Mouse (Mus musculus): Measurements from ENCODE around the gene Kif13a.
A peak's percentile ranks its signal among the peaks of the same experiment; 100 is the strongest.

Gene Kif13a

DNA sequence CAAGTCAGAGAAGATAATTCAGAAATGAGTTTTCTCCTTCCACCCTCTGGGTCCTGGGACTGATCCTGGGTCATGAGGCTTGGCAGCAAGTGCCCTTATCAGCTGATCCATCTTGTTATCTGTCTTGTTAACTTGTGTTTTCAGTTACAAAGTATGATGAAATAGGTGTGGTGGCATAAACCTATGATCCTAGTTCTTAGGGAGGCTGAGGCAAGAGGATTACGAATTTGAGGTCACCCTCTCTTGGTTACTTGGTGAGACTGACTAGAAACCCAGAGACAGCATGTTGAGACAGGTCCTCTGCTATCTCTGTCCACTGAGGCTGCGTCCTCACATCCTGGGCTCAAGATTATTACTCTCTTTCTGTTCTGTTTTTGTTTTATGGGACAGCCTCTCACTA is 164.3 kb downstream of the Kif13a start:
- DNase-seq = no peak

DNA sequence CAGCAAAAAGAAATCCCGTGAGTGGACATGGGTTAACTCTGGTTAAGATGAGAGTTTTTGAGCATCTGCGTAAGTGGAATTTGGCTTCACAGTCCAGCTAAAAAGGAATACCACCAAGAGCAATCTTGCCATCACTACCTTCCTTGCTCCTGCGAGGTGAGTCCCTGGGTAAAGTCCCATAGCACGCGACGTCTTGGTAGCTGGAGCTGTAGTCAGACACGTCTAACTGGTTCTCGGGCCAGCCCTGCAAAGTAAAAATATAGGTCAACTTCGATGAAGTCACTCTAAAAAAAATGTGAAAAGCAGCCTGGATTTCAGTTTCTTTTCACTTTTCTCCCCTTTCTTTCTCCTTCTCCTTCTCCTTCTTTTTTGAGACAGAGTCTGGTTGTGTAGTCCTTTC is 166.5 kb downstream of the Kif13a start:
- DNase-seq = no peak

DNA sequence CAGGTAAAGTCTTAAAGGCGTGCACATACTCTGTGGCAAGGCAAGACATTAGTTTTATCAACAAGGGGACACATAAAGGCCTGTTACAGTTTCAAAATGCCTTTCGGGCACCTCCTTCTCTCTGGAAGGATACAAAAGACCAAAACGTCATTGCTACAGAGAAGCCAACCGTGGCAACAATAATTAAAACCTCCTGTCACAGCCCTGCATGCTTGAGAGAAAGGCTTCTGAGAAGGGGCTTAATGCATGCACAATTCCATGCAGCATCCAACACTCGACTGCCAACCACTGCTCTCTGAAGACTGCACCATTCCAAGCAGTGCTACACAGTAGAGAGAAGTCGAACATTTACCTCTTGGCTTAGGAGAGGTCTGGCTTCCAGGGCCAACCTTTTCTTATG is 168.7 kb downstream of the Kif13a start:
- no peak for DNase-seq

- DNase-seq = no peak
Observed at GRCm38 (mm10) chr13:46759281-46759809, 170.3 kb downstream of the Kif13a start.

- DNase-seq = no peak
Observed at GRCm38 (mm10) chr13:46758627-46759026, 171.0 kb downstream of the Kif13a start.

GRCm38 (mm10) chr13:46757946-46758345 is 171.7 kb downstream of the Kif13a start:
- no peak for DNase-seq

GRCm38 (mm10) chr13:46753294-46753693 is 176.4 kb downstream of the Kif13a start:
- DNase-seq = no peak

DNA sequence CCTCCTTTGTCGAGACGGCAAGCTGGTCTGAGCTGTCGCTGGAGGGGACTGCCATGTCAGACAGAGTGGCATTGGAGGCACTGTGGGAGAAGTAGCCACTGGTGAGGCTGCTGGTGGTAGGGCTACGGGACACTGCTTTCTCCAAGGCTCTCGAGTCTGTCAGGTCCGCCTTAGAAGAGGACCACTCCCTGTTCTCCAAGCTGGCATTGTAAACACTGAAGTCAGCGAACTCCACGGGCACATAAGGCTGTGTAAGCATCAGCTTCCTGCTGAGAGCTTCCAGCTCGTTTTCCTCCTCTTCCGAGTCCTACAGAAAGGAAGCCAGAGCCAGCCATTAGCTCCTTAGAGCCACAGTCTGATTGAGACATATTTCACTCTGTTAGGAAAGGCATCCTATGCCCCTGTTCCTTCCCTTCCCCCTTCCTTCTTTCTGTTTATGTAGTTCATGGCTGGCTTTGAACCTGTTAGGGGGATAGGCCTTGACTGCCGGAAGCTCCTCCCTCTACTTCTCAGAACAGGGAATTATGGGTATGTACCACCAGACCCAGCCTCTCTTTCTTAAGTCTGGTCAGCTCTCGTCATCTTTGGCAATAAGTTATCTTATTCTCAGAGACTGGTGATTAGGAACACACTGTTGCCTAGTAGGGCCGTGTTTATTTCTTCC is 177.0 kb downstream of the Kif13a start:
- DNase-seq = no peak

DNA sequence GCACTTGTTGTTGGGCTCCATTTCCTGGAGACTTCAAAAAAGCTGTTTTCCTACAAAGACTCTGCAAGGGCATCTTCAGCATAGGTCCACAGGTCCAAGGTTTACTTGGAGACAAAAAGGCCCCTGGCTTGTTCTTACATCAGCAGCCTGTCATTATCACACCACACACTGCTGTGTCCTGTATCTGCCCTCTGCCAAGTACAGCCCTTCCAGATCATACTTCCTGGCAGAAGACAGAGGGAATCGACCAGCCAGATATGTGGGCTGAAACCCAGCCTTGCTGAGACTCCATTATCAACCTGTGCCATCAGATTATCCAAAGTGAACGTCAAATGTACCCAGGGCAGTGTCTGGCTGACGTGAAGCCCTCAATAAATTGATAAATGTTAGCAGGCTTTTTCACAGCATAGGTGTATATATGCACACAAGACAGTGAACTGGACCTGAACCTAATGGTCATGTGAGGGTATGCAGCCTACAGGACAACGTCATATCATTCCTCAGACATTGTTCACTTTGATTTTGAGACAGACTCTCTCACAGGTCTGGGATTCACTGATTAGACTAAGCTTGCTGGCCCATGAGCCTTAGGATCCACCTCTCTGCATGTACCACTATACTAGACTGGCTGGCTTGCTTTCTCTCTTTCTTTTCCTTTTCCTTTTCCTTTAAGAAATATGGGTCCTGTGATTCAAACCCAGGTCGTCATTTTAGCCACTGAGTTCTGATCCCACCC is 181.4 kb downstream of the Kif13a start:
- DNase-seq = no peak

GRCm38 (mm10) chr13:46743821-46744220 is 185.8 kb downstream of the Kif13a start:
- DNase-seq = no peak

- peak; percentile 25 for DNase-seq
Observed at GRCm38 (mm10) chr13:46742367-46742766, 187.3 kb downstream of the Kif13a start.

- DNase-seq = no peak
Observed at GRCm38 (mm10) chr13:46739426-46739825, 190.2 kb downstream of the Kif13a start.

DNA sequence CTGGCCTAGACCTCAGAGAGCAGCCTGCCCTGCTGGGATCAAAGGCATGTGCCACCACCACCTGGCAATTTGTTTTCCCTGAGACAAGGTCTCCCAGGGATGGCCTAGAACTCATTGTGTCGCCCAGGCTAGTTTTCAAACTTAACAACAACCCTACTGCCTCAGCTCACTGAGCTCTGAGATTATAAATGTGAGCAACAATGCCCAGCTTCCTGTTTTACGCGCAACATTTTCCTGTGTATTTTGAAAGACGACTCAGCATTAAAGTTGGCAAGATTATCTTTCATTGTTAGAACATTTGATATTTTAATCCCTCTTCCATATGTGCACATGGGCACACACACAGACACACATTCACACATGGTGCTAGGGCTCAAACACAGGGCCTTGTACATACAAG is 192.2 kb downstream of the Kif13a start:
- no peak for DNase-seq

DNA sequence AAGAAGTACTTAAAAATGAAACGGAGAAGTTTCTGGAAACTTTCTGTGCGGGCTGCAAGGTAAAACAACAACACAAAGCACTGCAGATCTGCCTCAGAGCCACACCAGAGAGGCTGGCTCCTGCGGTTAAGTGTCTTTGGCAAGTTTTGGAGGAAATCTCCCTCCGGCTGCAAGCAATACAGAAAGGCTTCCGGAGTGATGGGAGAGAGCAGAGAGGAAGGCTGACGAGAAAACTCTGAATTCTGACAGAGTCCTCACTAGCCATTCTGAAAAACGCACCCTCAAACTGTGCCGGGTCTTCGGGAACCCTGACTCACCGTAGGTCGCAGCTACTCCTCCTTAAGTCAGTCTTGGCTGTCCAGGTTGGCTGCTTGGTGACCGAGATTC is 193.2 kb downstream of the Kif13a start:
- DNase-seq = no peak

GRCm38 (mm10) chr13:46735808-46736478 is 193.7 kb downstream of the Kif13a start:
- DNase-seq = peak; percentile 32

DNA sequence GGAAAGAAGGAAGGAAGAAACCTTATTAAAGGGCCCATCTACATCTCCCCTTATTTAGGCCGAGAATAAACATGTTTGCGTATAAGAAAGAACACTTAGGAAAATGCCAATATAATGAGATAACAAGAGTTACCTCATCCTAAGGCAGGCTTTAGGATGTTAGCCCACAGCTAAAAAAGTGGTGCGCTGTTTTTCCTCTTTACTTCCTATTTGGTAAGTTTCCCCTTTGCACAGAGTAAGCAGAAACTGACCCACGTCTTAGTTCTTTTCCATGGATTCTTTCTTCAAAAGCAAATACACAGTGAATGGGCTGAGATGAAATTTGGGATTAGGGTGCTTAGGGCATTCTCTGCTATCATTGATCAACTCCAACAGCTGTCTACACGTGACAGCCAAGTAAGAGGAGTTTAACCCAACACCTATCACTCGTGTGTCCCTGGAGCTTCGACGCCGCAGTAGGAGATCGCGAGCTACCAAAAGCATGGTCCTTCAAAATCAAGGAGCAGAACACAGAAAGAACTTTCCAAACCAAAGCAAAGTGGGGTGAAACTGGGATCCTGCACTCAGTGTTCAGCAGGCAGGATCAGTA is 194.4 kb downstream of the Kif13a start:
- DNase-seq = no peak

- DNase-seq = no peak
Observed at GRCm38 (mm10) chr13:46729998-46730397, 199.7 kb downstream of the Kif13a start.

- DNase-seq = no peak
Observed at GRCm38 (mm10) chr13:46728411-46728810, 201.3 kb downstream of the Kif13a start.

GRCm38 (mm10) chr13:46727837-46728268 is 201.8 kb downstream of the Kif13a start, which contains the start of gene Nup153:
Nup153 (minus strand) TSS chr13:46727940.
- peak; percentile 99 for DNase-seq

- peak; percentile 45 for DNase-seq
Observed at GRCm38 (mm10) chr13:46727038-46727836, 202.4 kb downstream of the Kif13a start.

DNA sequence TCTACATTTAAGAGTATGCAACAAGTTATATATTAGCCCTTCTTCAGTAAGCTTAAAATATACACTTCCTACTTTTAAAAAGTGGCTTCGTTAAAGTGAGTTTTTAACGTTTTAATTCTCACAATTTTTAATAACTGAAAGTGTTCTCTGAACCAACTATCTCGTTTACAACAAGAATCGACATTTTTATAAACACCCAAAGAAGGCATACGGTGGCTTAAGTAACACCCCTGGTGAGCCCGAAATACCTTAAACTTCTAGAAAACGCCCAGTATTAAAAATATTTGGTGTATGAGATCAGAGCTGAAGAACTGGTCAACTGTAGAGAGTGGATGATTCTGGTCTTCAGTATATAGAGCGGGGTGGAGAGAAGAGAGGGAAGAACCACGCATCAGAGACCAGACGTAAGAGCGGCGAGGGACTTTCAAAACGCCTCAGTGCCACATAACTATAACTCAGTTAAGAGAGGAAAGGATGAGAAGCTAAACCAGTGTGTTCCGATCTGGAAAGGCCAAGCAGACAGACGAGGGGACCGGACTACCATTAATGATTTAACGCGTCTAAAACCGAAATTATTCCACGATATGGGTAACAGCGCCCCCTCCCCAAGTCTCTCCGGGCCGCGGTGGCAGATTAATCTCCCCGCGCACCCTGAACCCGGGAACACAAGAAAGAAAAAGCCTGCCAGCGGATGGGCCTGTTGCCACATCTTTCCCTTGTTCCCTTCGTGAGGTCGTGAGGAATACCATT is 203.2 kb downstream of the Kif13a start:
- DNase-seq = no peak

GRCm38 (mm10) chr13:46725227-46725626 is 204.4 kb downstream of the Kif13a start:
- DNase-seq = no peak
